Mouse (Mus musculus) spleen, adult 18-20 months (tissue): ENCODE measurements around the gene Cntnap1.
"Not testable (repeated sequence)": the region's sequence is repeated elsewhere in the genome, so short reads cannot be mapped to it uniquely, and the experiment has no call there.

Source experiments
- DNase-seq, 2 experiments: peaks; one replicate each; pipeline ENCODE4 v3.0.0; 2022; ENCODE audit warnings: mixed read lengths in 2 of 2

Cntnap1 gene

GRCm38 (mm10) chr11:101170354-101170810 lies at the start of gene Cntnap1:
Cntnap1 (plus strand) TSS chr11:101170523.
- DNase-seq: peak in 1 of 2 experiments; percentile 40

GRCm38 (mm10) chr11:101120545-101121188 lies 49.7 kb upstream of the Cntnap1 start:
- peak in 1 of 2 experiments; percentile 19 for DNase-seq

DNA sequence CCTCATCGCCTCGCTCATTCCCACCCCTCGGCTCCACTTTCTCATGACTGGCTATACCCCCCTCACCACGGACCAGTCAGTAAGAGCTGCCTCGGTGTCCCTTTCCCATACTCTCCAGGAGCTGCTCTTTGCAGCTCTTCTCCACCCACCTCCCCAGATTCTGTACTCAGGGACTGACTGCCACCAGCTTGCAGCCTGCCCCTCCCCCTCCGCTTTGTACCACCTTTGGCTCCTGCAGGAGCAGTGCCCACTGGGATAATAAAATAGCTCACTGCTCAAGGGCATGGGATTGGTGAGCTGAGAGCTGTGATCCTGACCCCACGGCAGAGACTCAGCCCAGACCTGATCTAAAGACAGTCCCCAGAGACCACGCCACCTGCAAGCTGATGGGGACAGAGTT lies 45.8 kb upstream of the Cntnap1 start:
- not testable (repeated sequence) for DNase-seq

GRCm38 (mm10) chr11:101125008-101125407 lies 45.3 kb upstream of the Cntnap1 start:
- not testable (repeated sequence) for DNase-seq

GRCm38 (mm10) chr11:101127075-101127474 lies 43.2 kb upstream of the Cntnap1 start:
- DNase-seq: no peak

GRCm38 (mm10) chr11:101128996-101129577 lies 41.2 kb upstream of the Cntnap1 start:
- no peak for DNase-seq

- no peak for DNase-seq
These were observed 40.1 kb upstream of the Cntnap1 start for GRCm38 (mm10) chr11:101130056-101130756.

GRCm38 (mm10) chr11:101131187-101131586 lies 39.1 kb upstream of the Cntnap1 start:
- DNase-seq: no peak

DNA sequence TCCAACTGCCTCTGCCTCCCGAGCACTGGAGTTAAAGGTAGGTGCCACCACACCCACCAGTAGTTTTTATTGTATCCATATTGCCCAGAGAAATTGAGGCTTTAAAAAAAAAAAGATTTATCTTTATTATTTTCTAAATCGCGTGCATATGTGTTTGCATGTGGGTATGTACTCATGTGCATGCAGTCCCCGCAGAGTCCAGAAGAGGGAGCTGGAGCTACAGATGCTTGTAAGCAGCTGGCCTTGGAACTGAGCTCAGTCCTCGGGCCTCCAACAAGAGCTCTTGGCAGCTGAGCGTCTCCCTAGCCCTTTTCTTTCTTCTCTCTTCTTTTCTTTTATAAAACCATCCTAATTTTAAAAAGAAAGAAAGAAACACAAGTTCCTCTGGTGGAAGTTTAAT lies 38.6 kb upstream of the Cntnap1 start:
- DNase-seq: no peak

- no peak for DNase-seq
These were observed 37.3 kb upstream of the Cntnap1 start for GRCm38 (mm10) chr11:101133037-101133436.

DNA sequence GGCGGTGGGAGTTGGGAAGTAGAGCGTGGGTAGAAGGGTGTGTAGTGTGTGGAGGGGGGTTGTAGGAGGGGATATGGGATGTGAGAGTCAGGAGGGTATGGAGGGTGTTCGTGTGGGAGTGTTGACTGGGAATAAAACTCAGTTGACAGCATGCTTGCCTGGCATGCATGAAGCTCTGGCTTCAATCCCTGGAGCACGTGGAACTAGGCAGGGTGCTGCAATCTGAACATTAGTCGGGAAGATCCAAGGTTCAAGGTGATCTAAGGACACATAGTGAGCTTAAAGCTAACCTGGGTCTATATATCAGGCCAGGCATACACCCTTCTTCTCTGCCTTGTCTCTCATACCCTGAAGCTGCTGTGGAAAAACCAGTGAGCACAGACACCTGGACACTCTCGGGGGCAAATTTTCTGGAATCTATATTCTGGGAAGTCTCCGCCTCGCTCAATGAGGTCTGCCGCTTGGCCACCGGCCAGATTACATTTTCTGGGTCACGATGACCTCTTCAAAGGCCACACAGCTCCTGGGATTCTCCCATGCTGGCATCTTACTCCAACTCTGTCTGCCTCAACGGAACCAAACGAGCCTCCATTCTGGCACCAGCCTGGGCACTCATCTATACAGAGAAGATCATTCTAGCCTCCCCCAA lies 36.0 kb upstream of the Cntnap1 start:
- no peak for DNase-seq

- DNase-seq: no peak
These were observed 33.3 kb upstream of the Cntnap1 start for GRCm38 (mm10) chr11:101137000-101137399.

DNA sequence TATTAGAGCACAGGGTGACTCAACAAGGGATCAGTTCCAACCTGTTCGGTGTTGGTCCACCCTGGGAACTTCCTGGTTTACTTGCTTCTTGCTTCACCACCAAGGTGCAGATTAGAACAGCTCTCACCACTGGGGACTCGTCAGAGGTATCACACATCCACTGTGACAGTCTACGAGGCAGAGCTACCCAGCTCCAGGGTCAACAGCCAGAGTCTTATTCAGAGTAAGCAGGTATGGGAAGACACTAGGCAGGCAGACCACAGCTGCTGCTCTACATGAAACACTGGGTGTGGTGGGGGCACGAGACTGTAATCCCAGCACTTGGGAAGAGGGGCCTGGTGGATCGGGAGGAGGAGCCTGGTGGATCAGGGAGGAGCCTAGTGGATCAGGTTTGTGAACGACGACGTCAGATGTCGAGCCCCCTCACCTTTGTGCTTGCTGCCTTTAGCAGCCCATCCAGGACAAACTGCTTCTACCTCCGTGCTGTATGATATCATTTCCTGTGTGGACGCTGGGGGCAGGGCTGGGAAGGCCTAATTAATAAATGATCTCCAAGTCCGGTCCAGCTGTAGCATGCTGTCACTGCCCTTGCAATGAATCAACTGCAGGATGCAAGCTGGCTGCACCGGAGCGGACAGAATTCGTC lies 31.7 kb upstream of the Cntnap1 start:
- DNase-seq: no peak

DNA sequence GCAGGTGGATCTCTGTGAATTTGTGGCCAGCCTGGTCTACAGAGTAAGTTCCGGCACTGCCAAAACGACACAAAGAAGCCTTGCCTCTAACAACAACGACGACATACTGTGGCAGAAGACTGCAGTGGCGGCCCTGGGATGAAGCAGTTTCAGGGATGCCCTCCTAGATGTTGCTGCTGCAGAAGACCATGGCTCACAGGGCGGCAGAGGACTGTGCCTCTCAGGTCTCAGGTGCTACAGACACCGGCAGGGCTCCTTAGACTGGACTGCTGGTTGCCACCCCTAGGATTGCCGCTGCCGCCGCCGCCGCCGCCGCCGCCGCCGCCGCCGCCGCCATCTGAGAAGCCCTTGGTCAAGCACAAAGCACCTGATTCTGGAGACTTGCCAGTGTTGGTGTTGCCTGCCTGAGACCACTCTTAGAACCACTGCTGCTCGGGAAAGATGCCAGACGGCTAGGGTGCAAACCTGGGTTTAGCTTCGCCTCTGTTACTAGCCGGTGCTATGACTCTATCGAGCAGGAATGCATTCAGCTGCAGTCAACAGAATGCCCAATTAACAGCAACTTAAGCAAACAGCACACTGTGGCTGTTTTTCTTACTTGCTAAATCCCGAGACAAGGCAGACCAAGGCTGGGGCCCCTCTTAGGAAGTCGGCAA lies 30.0 kb upstream of the Cntnap1 start:
- no peak for DNase-seq

DNA sequence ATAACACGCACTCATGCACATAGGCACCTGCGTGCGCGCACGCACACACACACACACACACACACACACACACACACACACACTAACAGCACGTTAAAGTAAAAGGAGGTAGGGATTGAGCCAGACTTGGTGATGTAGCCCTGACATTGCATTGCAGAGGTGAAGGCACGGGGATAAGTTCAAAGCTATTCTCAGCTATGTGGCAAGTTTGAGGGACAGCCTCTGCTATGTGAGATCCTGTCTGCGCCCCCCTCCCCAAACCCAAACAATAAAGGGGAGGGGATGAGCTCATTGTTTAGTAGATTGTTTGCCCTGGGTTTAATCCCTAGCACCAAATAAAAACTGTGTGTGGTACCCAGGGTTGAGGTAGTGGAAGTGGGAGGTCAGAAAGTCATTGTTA lies 29.2 kb upstream of the Cntnap1 start:
- no peak for DNase-seq

- no peak for DNase-seq
These were observed 27.9 kb upstream of the Cntnap1 start for GRCm38 (mm10) chr11:101142215-101142967.

- peak in 1 of 2 experiments; percentile 48 for DNase-seq
These were observed 26.7 kb upstream of the Cntnap1 start for GRCm38 (mm10) chr11:101143338-101144225.

GRCm38 (mm10) chr11:101146377-101146776 lies 23.9 kb upstream of the Cntnap1 start:
- no peak for DNase-seq

DNA sequence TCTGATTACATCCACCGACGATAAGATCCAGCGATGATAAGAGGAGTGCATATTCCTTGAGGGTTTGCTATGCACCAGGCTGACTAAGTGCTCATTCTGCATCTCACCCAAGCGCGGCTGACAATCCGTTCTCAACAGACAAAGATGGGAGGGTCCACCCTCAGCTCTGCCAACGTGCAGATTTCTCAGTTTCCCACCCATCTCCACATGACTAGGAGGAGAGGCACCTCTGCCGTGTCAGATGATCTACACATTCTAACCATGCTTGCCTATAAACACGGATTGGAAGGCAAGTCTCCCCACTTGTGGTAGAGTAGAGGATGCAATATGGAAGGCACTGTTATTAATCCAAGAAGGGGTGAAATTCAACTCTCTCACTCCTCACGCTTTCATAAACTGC lies 21.6 kb upstream of the Cntnap1 start:
- no peak for DNase-seq
